Mouse (Mus musculus): Measurements from ENCODE around the gene Lmntd1. TPM values are rescaled to one million over a fixed set of nuclear protein-coding genes. Genes with fewer than 3 reads are reported as not detected.

Gene Lmntd1
- polyA plus RNA-seq, 1 experiment from 2014 or later, result not detected

DNA sequence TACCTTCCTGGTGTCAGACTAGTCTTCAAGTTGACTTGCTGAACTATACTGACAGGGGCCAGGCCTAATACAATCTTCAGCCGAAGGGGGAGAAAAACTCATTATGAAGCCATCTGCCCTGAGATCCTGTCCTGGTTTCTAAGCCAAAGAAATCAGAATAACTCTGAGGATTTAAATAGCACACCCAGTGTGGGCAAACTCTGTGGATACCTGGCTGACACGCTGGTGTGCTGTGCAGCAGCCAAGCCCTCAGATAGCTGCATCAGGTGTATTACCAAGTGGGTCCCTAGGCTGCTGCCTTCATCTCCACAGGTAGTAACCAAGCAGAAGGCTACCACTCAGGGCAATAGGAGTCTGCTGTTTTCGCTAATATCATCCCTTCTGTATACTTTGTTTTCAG, 1.5 kb downstream of the Lmntd1 start:
- ATAC-seq (replicated peaks; ENCODE audit: low FRiP score), result no peak
- WGBS, result 74% methylated on average over 3 of the region's 3 CpGs

DNA sequence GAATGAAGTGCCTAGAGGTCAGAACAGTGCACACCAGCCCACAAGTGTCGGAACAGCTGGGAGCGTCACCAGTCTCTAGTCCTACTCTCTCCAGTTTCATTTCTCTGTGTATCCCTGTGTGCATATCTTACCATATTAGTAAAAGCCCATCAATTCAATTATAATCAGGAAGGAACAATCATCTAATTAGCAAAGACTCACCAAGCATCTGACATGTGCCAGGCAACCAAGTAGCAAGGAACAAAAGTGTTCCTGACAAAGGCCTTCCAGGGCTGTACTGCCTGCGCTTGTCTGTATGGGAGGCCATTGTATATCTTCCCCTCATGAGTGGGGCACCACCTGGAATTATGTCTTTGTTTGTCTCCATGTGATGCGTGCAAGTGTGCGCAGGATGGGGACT, 3.2 kb downstream of the Lmntd1 start:
- H3K4me3 ChIP-seq (ENCODE audit: low read depth, low read length), result no peak overlapping the region
- no peaks in the 10 kb centered on the region for H3K9me3 ChIP-seq (ENCODE audit: control insufficient read depth, low read length)
- H3K27me3 ChIP-seq (replicated peaks; ENCODE audit: control insufficient read depth, insufficient read depth, low read length), result no peaks in the 10 kb centered on the region
- no peak overlapping the region for H3K4me2 ChIP-seq
- ATAC-seq (replicated peaks; ENCODE audit: low FRiP score) (no peak), DNase-seq (ENCODE audit: low spot score) (no peak)
- no peak overlapping the region for H3K27ac ChIP-seq (ENCODE audit: low read depth, low read length)
- H3K4me1 ChIP-seq (replicated peaks; ENCODE audit: control insufficient read depth, insufficient read depth, low read length), result no peaks in the 10 kb centered on the region
- H3K36me3 ChIP-seq (ENCODE audit: control insufficient read depth, insufficient read depth, low read length), result no peaks in the 10 kb centered on the region
- 88% methylated on average over 5 of the region's 5 CpGs for WGBS
- H3K9ac ChIP-seq (ENCODE audit: low read depth, low read length), result no peak overlapping the region

More for the DNA sequence above, 1.5 kb downstream of the Lmntd1 start:
- Histone ChIP-seq H3K27ac (ENCODE audit: low read depth, low read length) (no peak overlapping the region), H3K4me2 (no peak overlapping the region), H3K4me3 (ENCODE audit: low read depth, low read length) (no peak overlapping the region), H3K9ac (ENCODE audit: low read depth, low read length) (no peak overlapping the region), H3K9me3 (ENCODE audit: control insufficient read depth, low read length) (no peaks in the 10 kb centered on the region), H3K27me3 (replicated peaks; ENCODE audit: control insufficient read depth, insufficient read depth, low read length) (no peaks in the 10 kb centered on the region), H3K4me1 (replicated peaks; ENCODE audit: control insufficient read depth, insufficient read depth, low read length) (no peaks in the 10 kb centered on the region), H3K36me3 (ENCODE audit: control insufficient read depth, insufficient read depth, low read length) (no peaks in the 10 kb centered on the region)
- no peak for DNase-seq (ENCODE audit: low spot score)

DNA sequence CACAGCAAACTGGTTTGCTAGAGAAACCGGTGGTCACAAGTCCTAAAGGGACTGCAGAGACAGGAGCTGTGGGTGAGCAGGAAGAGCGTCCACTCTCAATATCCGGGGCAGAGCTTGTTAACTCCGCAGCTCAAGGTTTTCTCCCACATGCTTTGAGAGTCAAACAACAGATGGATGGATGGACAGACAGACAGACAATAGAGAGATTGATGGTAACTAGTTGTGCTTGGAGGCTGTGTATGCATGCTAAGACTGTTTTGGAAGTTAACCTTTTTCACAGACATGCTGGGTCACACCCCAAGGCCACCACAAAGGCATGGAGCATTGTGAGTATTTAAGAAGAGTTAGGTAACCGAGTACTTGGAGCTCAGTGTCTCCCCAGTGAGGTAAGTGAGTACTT, 5.4 kb downstream of the Lmntd1 start:
- ATAC-seq (replicated peaks; ENCODE audit: low FRiP score), result no peak

DNA sequence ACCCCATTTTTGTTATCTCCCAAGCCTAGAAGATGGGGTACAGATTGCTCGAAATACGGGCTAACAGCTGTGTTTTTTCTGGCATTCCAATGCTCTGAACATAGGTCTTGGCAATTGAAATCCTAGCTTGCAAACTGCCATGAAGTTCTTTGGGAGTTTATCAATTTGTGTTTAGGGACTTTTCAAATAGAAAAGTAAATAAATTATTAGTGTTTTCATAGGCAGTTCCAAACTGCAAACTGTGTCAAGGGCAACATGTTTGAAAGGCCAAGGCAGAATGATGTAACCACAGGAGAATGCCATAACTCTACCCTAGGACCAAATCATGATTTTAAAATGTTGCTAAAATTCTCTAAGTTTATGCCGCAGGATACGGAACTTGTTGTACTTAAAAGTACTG, 6.4 kb downstream of the Lmntd1 start:
- no peaks in the 10 kb centered on the region for H3K36me3 ChIP-seq (ENCODE audit: control insufficient read depth, insufficient read depth, low read length)
- no peak for DNase-seq (ENCODE audit: low spot score)
- H3K4me1 ChIP-seq (replicated peaks; ENCODE audit: control insufficient read depth, insufficient read depth, low read length), result no peaks in the 10 kb centered on the region
- H3K4me2 ChIP-seq, result no peak overlapping the region
- WGBS, result 88% methylated on average over 4 of the region's 4 CpGs
- H3K27ac ChIP-seq (ENCODE audit: low read depth, low read length), result no peak overlapping the region
- H3K27me3 ChIP-seq (replicated peaks; ENCODE audit: control insufficient read depth, insufficient read depth, low read length), result no peaks in the 10 kb centered on the region
- no peak overlapping the region for H3K4me3 ChIP-seq (ENCODE audit: low read depth, low read length)
- H3K9ac ChIP-seq (ENCODE audit: low read depth, low read length), result no peak overlapping the region
- no peak for ATAC-seq (replicated peaks; ENCODE audit: low FRiP score)
- no peaks in the 10 kb centered on the region for H3K9me3 ChIP-seq (ENCODE audit: control insufficient read depth, low read length)

More for the DNA sequence above, 5.4 kb downstream of the Lmntd1 start:
- Histone ChIP-seq H3K27ac (ENCODE audit: low read depth, low read length) (no peak overlapping the region), H3K9me3 (ENCODE audit: control insufficient read depth, low read length) (no peaks in the 10 kb centered on the region), H3K9ac (ENCODE audit: low read depth, low read length) (no peak overlapping the region), H3K4me3 (ENCODE audit: low read depth, low read length) (no peak overlapping the region), H3K4me2 (no peak overlapping the region), H3K4me1 (replicated peaks; ENCODE audit: control insufficient read depth, insufficient read depth, low read length) (no peaks in the 10 kb centered on the region), H3K36me3 (ENCODE audit: control insufficient read depth, insufficient read depth, low read length) (no peaks in the 10 kb centered on the region), H3K27me3 (replicated peaks; ENCODE audit: control insufficient read depth, insufficient read depth, low read length) (no peaks in the 10 kb centered on the region)
- DNase-seq (ENCODE audit: low spot score), result no peak
- 77% methylated on average over 5 of the region's 5 CpGs for WGBS

DNA sequence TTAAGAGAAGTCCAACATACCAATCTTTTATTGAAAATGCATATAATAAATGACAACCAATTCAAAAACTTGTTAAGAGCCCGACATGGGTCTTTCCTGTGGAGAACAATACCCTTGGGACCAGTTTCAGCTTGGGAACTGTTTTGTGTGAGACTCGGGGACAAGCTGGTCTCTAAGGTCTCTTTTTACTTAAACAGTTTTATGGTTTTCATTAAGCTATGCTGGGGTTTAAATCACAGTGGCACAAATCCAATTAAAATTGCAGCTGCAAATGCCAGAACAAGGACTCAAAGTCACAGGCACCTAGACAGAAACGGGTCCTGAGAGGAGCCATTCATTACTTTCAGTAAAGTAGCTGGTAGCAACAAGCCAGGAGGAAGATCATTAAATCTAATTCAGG, 8.9 kb downstream of the Lmntd1 start:
- Histone ChIP-seq H3K27ac (ENCODE audit: low read depth, low read length) (no peak overlapping the region), H3K9me3 (ENCODE audit: control insufficient read depth, low read length) (no peaks in the 10 kb centered on the region), H3K4me1 (replicated peaks; ENCODE audit: control insufficient read depth, insufficient read depth, low read length) (no peaks in the 10 kb centered on the region), H3K4me3 (ENCODE audit: low read depth, low read length) (no peak overlapping the region), H3K36me3 (ENCODE audit: control insufficient read depth, insufficient read depth, low read length) (no peaks in the 10 kb centered on the region), H3K27me3 (replicated peaks; ENCODE audit: control insufficient read depth, insufficient read depth, low read length) (no peaks in the 10 kb centered on the region), H3K4me2 (no peak overlapping the region), H3K9ac (ENCODE audit: low read depth, low read length) (no peak overlapping the region)
- DNase-seq (ENCODE audit: low spot score) (no peak), ATAC-seq (replicated peaks; ENCODE audit: low FRiP score) (no peak)
- whole genome bisulfite sequencing, result 60% methylated on average over 3 of the region's 3 CpGs

DNA sequence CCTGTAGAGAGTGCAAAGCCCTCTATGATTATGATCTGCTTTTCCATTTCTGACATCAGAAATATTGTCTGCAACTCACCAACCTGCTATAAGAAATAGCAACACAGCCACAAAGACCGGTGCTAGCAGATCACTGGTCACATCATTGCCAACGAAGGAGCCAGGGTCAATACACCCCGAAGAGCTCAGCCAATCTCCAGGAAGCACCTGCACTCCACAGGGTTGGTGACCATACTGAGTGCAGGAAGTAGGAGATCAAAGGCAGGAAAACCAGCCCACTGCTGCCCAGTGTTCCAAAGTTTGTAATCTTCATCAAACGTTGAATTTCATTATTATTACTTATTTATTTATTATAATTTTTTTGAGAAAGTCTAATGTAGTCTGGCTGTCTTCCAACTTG, 9.5 kb downstream of the Lmntd1 start:
- ATAC-seq (replicated peaks; ENCODE audit: low FRiP score), result no peak
- no peak overlapping the region for H3K4me2 ChIP-seq
- 44% methylated on average over 4 of the region's 4 CpGs for WGBS

DNA sequence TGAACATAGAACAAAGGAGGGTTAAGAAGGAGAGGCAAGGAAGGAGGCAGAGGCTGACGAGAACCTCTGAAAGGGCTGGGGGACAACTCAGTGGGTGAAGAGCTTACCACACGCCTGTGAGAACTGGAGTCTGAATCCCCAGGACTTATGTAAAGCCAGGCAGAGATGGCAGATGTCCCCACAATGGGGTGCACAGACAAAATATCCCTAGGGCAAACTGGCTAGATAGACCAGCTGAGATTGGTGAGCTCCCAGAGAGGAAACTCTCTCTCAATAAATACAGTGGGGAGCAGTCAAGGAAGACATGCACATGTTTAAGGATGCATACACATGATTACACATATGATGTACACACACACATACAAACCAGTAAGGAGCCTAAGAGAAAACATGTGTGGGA, 10.0 kb downstream of the Lmntd1 start:
- Histone ChIP-seq H3K4me1 (replicated peaks; ENCODE audit: control insufficient read depth, insufficient read depth, low read length) (no peaks in the 10 kb centered on the region), H3K9me3 (ENCODE audit: control insufficient read depth, low read length) (no peaks in the 10 kb centered on the region), H3K4me2 (no peak overlapping the region), H3K9ac (ENCODE audit: low read depth, low read length) (no peak overlapping the region), H3K27ac (ENCODE audit: low read depth, low read length) (no peak overlapping the region), H3K27me3 (replicated peaks; ENCODE audit: control insufficient read depth, insufficient read depth, low read length) (no peaks in the 10 kb centered on the region), H3K4me3 (ENCODE audit: low read depth, low read length) (no peak overlapping the region), H3K36me3 (ENCODE audit: control insufficient read depth, insufficient read depth, low read length) (no peaks in the 10 kb centered on the region)
- DNase-seq (ENCODE audit: low spot score) (no peak), ATAC-seq (replicated peaks; ENCODE audit: low FRiP score) (no peak)
- 73% methylated on average over 2 of the region's 2 CpGs for WGBS

More for the DNA sequence above, 9.5 kb downstream of the Lmntd1 start:
- Histone ChIP-seq H3K4me1 (replicated peaks; ENCODE audit: control insufficient read depth, insufficient read depth, low read length) (no peaks in the 10 kb centered on the region), H3K27ac (ENCODE audit: low read depth, low read length) (no peak overlapping the region), H3K27me3 (replicated peaks; ENCODE audit: control insufficient read depth, insufficient read depth, low read length) (no peaks in the 10 kb centered on the region), H3K4me3 (ENCODE audit: low read depth, low read length) (no peak overlapping the region), H3K9ac (ENCODE audit: low read depth, low read length) (no peak overlapping the region), H3K9me3 (ENCODE audit: control insufficient read depth, low read length) (no peaks in the 10 kb centered on the region), H3K36me3 (ENCODE audit: control insufficient read depth, insufficient read depth, low read length) (no peaks in the 10 kb centered on the region)
- DNase-seq (ENCODE audit: low spot score), result no peak

DNA sequence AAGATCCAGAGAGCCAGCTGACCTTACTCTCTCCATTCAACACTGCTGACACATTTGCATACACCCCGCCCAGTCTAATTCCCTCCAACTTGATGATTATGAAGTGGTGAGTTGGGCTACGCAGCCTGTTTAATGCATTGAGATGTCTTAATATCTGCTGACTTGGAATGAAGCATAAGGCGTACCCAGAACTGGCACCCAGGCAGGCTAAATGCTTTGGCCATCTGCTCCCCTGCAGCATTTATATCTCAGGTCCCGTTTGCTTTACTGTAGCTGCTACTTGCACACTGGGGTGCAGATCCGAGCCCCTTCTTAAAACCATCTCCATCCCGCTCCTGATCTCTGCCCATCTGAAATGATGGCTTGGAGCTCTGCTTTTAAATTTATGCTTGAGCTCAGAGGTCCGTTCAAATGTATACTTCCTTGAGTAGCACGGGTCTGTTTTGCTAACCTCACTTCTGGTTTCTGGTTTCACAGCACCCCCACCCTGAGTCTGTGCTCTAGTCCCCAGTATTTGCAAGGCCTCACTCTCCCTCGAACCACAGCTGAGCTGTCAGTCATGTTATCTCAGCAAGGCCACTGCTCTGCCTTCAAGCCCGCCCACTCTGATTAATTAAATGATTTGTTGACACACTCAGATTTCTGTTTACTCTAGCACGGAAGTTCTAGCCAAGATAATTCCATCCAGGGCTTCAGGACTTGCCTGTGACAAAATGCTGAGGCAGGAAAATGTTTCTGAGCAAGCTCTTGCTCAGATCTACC, 15.1 kb downstream of the Lmntd1 start:
- no peak for ATAC-seq (replicated peaks; ENCODE audit: low FRiP score)

DNA sequence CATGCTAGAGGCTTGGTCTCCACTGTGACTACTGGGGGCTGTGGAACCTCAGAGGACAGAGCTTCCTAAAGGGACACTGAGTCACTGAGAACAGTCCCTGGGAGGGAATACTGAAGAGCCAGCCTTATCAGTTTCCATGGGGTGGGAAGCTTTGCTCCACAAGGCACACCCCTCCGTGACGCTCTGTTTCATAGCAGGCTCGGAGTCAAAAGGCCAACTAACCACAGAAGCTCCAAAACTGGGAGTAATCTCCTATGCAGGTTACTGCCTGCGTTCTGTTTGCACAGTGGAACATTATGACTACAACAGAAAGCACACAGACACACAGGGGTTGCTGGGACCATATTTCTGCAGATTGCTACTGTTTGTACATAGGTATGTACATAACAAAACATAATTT, 18.2 kb downstream of the Lmntd1 start:
- no peak overlapping the region for H3K9ac ChIP-seq (ENCODE audit: low read depth, low read length)
- ATAC-seq (replicated peaks; ENCODE audit: low FRiP score) (no peak), DNase-seq (ENCODE audit: low spot score) (no peak)
- H3K4me2 ChIP-seq, result no peak overlapping the region
- no peaks in the 10 kb centered on the region for H3K36me3 ChIP-seq (ENCODE audit: control insufficient read depth, insufficient read depth, low read length)
- H3K27me3 ChIP-seq (replicated peaks; ENCODE audit: control insufficient read depth, insufficient read depth, low read length), result no peaks in the 10 kb centered on the region
- no peak overlapping the region for H3K27ac ChIP-seq (ENCODE audit: low read depth, low read length)
- H3K4me1 ChIP-seq (replicated peaks; ENCODE audit: control insufficient read depth, insufficient read depth, low read length), result peaks cover 9% of the 10 kb centered on the region; the same call in 1 of the 2 replicates
- H3K4me3 ChIP-seq (ENCODE audit: low read depth, low read length), result no peak overlapping the region
- no peaks in the 10 kb centered on the region for H3K9me3 ChIP-seq (ENCODE audit: control insufficient read depth, low read length)
- 47% methylated on average over 4 of the region's 4 CpGs for WGBS

More for the DNA sequence above, 15.1 kb downstream of the Lmntd1 start:
- Histone ChIP-seq H3K9me3 (ENCODE audit: control insufficient read depth, low read length) (no peaks in the 10 kb centered on the region), H3K4me3 (ENCODE audit: low read depth, low read length) (no peak overlapping the region), H3K4me1 (replicated peaks; ENCODE audit: control insufficient read depth, insufficient read depth, low read length) (no peaks in the 10 kb centered on the region), H3K27ac (ENCODE audit: low read depth, low read length) (no peak overlapping the region), H3K36me3 (ENCODE audit: control insufficient read depth, insufficient read depth, low read length) (no peaks in the 10 kb centered on the region), H3K4me2 (no peak overlapping the region), H3K9ac (ENCODE audit: low read depth, low read length) (no peak overlapping the region), H3K27me3 (replicated peaks; ENCODE audit: control insufficient read depth, insufficient read depth, low read length) (no peaks in the 10 kb centered on the region)
- no peak for DNase-seq (ENCODE audit: low spot score)
- WGBS, result 50% methylated on average over 11 of the region's 11 CpGs

All from liver, embryonic 11.5 days (tissue).